Mouse (Mus musculus) testis, adult 2 months (tissue): ENCODE measurements around the gene Syde2. TPM values are rescaled to one million over a fixed set of nuclear protein-coding genes. Genes with fewer than 3 reads are reported as not detected.

ENCODE experiments used
- H3K27ac ChIP-seq: fragments of 200-500 bp; 2 replicates; pipeline ENCODE4 v1.5.1; 2012; ENCODE audit warnings: low read depth, low read length; ENCODE audit not compliant: control insufficient read depth, insufficient read depth
- H3K27me3 ChIP-seq: fragments of 200-500 bp; 2 replicates; pipeline ENCODE4 v1.6.1; 2012; ENCODE audit warnings: mild to moderate bottlenecking, low read length, moderate library complexity; ENCODE audit not compliant: control insufficient read depth, insufficient read depth
- H3K36me3 ChIP-seq: fragments of 200-500 bp; 2 replicates; pipeline ENCODE4 v1.6.1; 2012; ENCODE audit warnings: mild to moderate bottlenecking, low read length; ENCODE audit not compliant: control insufficient read depth, insufficient read depth
- H3K4me1 ChIP-seq: fragments of 200-500 bp; 2 replicates; pipeline ENCODE4 v1.6.1; 2012; ENCODE audit warnings: low read length; ENCODE audit not compliant: control insufficient read depth, insufficient read depth
- H3K4me3 ChIP-seq: fragments of 200-500 bp; 2 replicates; pipeline ENCODE4 v1.5.1; 2012; ENCODE audit warnings: low read depth, mild to moderate bottlenecking, low read length, moderate library complexity, mixed read lengths; ENCODE audit not compliant: control insufficient read depth
- CTCF ChIP-seq: fragments of 200-500 bp; IDR thresholded peaks from 2 replicates; pipeline ENCODE4 v1.5.1; 2012; ENCODE audit warnings: low read depth, mild to moderate bottlenecking, inconsistent platforms, low read length, moderate library complexity; ENCODE audit not compliant: control insufficient read depth, insufficient read depth, insufficient replicate concordance
- POLR2A ChIP-seq: fragments of 200-500 bp; IDR thresholded peaks from 2 replicates; pipeline ENCODE4 v1.6.1; 2012; ENCODE audit warnings: low read depth, mild to moderate bottlenecking, inconsistent platforms, low read length, moderate library complexity; ENCODE audit not compliant: control insufficient read depth
- polyA plus RNA-seq: library from polyadenylated mRNA; depleted of rRNA; stranded (reverse); fragments of >200 nt; gene quantifications from 2 replicates; pipeline ENCODE4 v1.2.3, GENCODE M21; 2012

The Syde2 gene
- polyA plus RNA-seq, 1 experiment = 0.77 TPM

DNA sequence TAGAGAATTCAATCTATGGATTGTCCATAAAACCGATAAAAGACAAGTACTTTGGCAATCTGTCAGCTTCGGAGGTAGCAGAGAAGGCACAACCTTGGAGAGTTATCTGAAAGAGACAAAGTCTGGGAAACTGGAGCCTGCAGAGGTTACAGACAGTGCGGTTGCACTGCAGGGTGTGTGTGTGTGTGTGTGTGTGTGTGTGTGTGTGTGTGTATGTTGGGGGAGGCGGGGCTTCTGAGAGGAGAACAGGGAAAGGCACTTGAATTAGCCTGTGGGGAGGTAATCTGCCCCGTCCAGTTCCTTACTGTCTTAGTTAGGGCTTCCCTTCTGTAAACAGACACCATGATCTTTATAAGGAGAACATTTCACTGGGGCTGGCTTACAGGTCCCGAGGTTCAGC is 20.2 kb downstream of the Syde2 start:
- no peak overlapping the region for H3K27ac ChIP-seq
- H3K36me3 ChIP-seq = no peaks in the 10 kb centered on the region
- H3K4me1 ChIP-seq = no peaks in the 10 kb centered on the region; the same call in 1 of the 2 replicates
- TF ChIP-seq POLR2A (no peak), CTCF (no peak)
- no peak overlapping the region for H3K4me3 ChIP-seq
- no peaks in the 10 kb centered on the region for H3K27me3 ChIP-seq

GRCm38 (mm10) chr3:146009859-146010645 is 22.4 kb downstream of the Syde2 start:
- Histone ChIP-seq H3K36me3 (no peaks in the 10 kb centered on the region), H3K4me3 (no peak overlapping the region), H3K27ac (no peak overlapping the region), H3K27me3 (no peaks in the 10 kb centered on the region), H3K4me1 (no peaks in the 10 kb centered on the region; the same call in 1 of the 2 replicates)
- TF ChIP-seq CTCF = no peak
- no peak for TF ChIP-seq POLR2A

GRCm38 (mm10) chr3:146010751-146011150 is 23.1 kb downstream of the Syde2 start:
- TF ChIP-seq POLR2A (no peak), CTCF (no peak)
- H3K27me3 ChIP-seq = no peaks in the 10 kb centered on the region
- H3K36me3 ChIP-seq = no peaks in the 10 kb centered on the region
- no peak overlapping the region for H3K4me3 ChIP-seq
- no peak overlapping the region for H3K27ac ChIP-seq
- H3K4me1 ChIP-seq = no peaks in the 10 kb centered on the region; the same call in 1 of the 2 replicates

DNA sequence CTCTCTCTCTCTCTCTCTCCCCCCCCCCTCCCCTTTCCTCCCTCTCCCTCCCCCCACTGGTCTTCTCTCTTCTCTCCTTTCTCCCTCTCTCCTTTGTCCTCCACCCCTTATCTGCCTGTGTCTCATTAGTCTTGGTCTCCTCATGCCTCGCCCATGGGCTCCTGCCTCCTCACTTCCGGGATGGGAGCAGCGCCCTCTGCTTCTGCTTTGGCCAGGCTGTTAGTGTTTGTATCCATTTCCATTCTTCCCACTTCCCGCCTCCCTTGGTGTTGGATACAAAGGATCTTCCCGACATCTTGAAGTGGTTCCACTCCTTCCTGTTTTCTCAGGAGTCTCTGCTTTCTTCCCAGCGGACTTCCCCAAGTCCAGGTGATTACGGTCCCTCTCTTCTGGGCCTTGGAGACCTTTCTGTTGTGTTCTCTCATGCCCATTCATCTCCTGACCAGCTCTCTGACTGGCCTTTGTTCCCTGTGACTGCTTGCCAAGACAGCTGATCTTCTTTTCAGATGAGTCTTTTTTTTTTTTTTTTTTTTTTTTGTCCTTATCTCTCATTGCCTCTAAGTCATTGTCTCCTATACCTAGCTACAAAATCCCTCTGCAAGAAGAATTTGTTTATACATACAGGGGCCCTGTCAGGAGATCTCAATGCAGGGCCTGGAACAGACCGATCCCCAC is 24.0 kb downstream of the Syde2 start:
- Histone ChIP-seq H3K27me3 (no peaks in the 10 kb centered on the region), H3K4me1 (no peaks in the 10 kb centered on the region; the same call in 1 of the 2 replicates), H3K27ac (no peak overlapping the region), H3K36me3 (no peaks in the 10 kb centered on the region), H3K4me3 (no peak overlapping the region)
- TF ChIP-seq CTCF = no peak
- TF ChIP-seq POLR2A = no peak

DNA sequence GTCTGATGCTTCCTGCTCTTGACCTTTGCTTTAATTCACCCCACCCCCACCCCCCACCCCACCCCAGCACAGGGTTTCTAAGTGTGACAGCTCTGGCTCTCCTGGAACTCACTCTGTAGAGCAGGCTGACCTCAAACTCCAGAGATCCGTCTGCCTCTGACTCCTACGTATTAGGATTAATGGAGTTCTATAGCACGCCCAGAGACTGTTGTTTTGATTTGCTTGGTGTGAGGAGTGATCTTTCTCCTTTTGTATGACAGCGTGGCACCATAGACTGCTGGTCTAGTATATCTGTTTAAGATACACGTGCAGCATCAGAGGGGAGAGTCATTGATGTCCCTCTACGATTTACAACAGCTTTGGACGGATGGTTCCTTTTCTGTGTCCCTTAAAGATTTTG is 25.8 kb downstream of the Syde2 start:
- no peaks in the 10 kb centered on the region; the same call in 1 of the 2 replicates for H3K4me1 ChIP-seq
- H3K4me3 ChIP-seq = no peak overlapping the region

DNA sequence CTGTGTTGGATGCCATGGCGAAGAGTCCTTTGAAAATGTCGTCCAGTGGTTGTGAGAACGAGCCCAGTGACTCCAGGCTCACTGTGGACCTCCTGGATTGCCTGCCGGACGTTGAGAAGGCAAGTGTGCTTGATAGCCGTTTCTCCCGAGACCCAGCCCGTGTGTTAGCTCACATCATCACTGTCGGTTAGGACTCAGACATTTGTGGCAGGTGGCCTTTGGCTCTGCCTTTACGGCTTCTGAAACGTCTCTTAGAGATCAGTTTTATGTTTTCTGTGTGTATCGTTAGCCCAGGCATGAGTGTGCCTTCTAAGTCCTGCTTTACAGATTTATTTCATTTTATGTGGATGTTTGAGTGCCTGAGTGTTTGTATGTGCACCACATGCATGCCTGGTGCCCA is 26.7 kb downstream of the Syde2 start:
- H3K4me1 ChIP-seq = no peaks in the 10 kb centered on the region; the same call in 1 of the 2 replicates
- no peaks in the 10 kb centered on the region for H3K36me3 ChIP-seq
- no peak overlapping the region for H3K27ac ChIP-seq

More for the DNA sequence above, 25.8 kb downstream of the Syde2 start:
- no peaks in the 10 kb centered on the region for H3K36me3 ChIP-seq
- no peaks in the 10 kb centered on the region for H3K27me3 ChIP-seq
- no peak overlapping the region for H3K27ac ChIP-seq
- TF ChIP-seq POLR2A (no peak), CTCF (no peak)

GRCm38 (mm10) chr3:146016979-146017378 is 29.3 kb downstream of the Syde2 start:
- Histone ChIP-seq H3K4me1 (no peaks in the 10 kb centered on the region), H3K27ac (no peak overlapping the region), H3K27me3 (no peaks in the 10 kb centered on the region), H3K4me3 (no peak overlapping the region), H3K36me3 (no peaks in the 10 kb centered on the region)
- TF ChIP-seq CTCF = no peak
- TF ChIP-seq POLR2A = no peak

More for the DNA sequence above, 26.7 kb downstream of the Syde2 start:
- TF ChIP-seq POLR2A = no peak
- no peak for TF ChIP-seq CTCF
- Histone ChIP-seq H3K27me3 (no peaks in the 10 kb centered on the region), H3K4me3 (no peak overlapping the region)
